Mouse (Mus musculus) liver, embryonic 11.5 days (tissue): ENCODE measurements at regions not wholly inside any gene's neighbourhood (a gene's known extent, or its start where the extent isn't known, plus 50 kb on each side); places are given as distances from the start of the nearest gene placed in this dataset.

Source experiments
- ATAC-seq: fragments of 200-750 bp; cut with Nextera tagmentation; replicated peaks from 2 replicates; pipeline ENCODE4 v1.8.0; 2017; ENCODE audit warnings: moderate number of reproducible peaks, mild to moderate bottlenecking, moderate TSS enrichment, moderate library complexity; ENCODE audit not compliant: low FRiP score
- DNase-seq: peaks from one replicate; pipeline ENCODE4 v3.0.0-alpha.2; 2017; ENCODE audit warnings: low spot score
- H3K27ac ChIP-seq: fragments of 300-500 bp; sonication (generic); 2 replicates; pipeline ENCODE4 v1.5.1; 2014; ENCODE audit warnings: mild to moderate bottlenecking, low read depth, low read length, control low read depth
- H3K27me3 ChIP-seq: fragments of 300-500 bp; sonication (generic); replicated peaks from 2 replicates; pipeline ENCODE4 v1.6.1; 2014; ENCODE audit warnings: low read length, mixed read lengths; ENCODE audit not compliant: control insufficient read depth, insufficient read depth
- H3K36me3 ChIP-seq: fragments of 300-500 bp; sonication (generic); 2 replicates; pipeline ENCODE4 v1.6.1; 2014; ENCODE audit warnings: mild to moderate bottlenecking, low read length, moderate library complexity, mixed read lengths; ENCODE audit not compliant: control insufficient read depth, insufficient read depth
- H3K4me1 ChIP-seq: fragments of 300-500 bp; sonication (generic); replicated peaks from 2 replicates; pipeline ENCODE4 v1.6.1; 2014; ENCODE audit warnings: low read length, mixed read lengths; ENCODE audit not compliant: control insufficient read depth, insufficient read depth
- H3K4me2 ChIP-seq: fragments of 300-500 bp; sonication (generic); 2 replicates; pipeline ENCODE4 v1.6.1; 2014; ENCODE audit warnings: mild to moderate bottlenecking, control low read depth, moderate library complexity
- H3K4me3 ChIP-seq: fragments of 300-500 bp; sonication (generic); 2 replicates; pipeline ENCODE4 v1.5.1; 2014; ENCODE audit warnings: low read depth, low read length, control low read depth
- H3K9ac ChIP-seq: fragments of 300-500 bp; sonication (generic); 2 replicates; pipeline ENCODE4 v1.6.1; 2014; ENCODE audit warnings: low read depth, low read length, control low read depth
- H3K9me3 ChIP-seq: fragments of 300-500 bp; sonication (generic); 2 replicates; pipeline ENCODE4 v1.6.1; 2016; ENCODE audit warnings: low read length, inconsistent platforms, mixed read lengths; ENCODE audit not compliant: control insufficient read depth
- WGBS: fragments of 180-500 bp; shearing (Covaris S2); extraction: QIAGEN DNeasy Blood & Tissue Kit; methylation state at CpG from one replicate; pipeline ENCODE4 v1.1.7; 2014; 5-methylcytosine and 5-hydroxymethylcytosine counted together

- Histone ChIP-seq H3K4me2 (no peak overlapping the region), H3K9me3 (no peaks in the 10 kb centered on the region), H3K27ac (no peak overlapping the region), H3K36me3 (no peaks in the 10 kb centered on the region), H3K27me3 (no peaks in the 10 kb centered on the region), H3K4me1 (0 out of 2 replicates have a peak, but pooled peaks cover 3% of the 10 kb centered on the region), H3K4me3 (no peak overlapping the region), H3K9ac (no peak overlapping the region)
- WGBS: 71% methylated on average over 4 of the region's 4 CpGs
- no peak for DNase-seq
- ATAC-seq: no peak
Measured at GRCm38 (mm10) chr6:50980311-50980710, 326.1 kb upstream of the Npvf start.

- Histone ChIP-seq H3K4me2 (no peak overlapping the region), H3K4me1 (0 out of 2 replicates have a peak, but pooled peaks cover 3% of the 10 kb centered on the region), H3K36me3 (no peaks in the 10 kb centered on the region), H3K27me3 (no peaks in the 10 kb centered on the region), H3K9ac (no peak overlapping the region), H3K27ac (no peak overlapping the region), H3K4me3 (no peak overlapping the region), H3K9me3 (no peaks in the 10 kb centered on the region)
- 57% methylated on average over 7 of the region's 7 CpGs for WGBS
- DNase-seq (no peak), ATAC-seq (no peak)
Measured at GRCm38 (mm10) chr6:50981702-50982309, 327.6 kb upstream of the Npvf start.

- Histone ChIP-seq H3K27me3 (no peaks in the 10 kb centered on the region), H3K4me2 (no peak overlapping the region), H3K4me1 (0 out of 2 replicates have a peak, but pooled peaks cover under 1% of the 10 kb centered on the region), H3K27ac (no peak overlapping the region), H3K4me3 (no peak overlapping the region), H3K36me3 (no peaks in the 10 kb centered on the region), H3K9me3 (no peaks in the 10 kb centered on the region), H3K9ac (no peak overlapping the region)
- no peak for ATAC-seq
- 58% methylated on average over 4 of the region's 4 CpGs for WGBS
- DNase-seq: no peak
Measured at GRCm38 (mm10) chr6:50982856-50983255, 328.6 kb upstream of the Npvf start.

- DNase-seq (no peak), ATAC-seq (no peak)
- H3K27ac ChIP-seq: no peak overlapping the region
- no peaks in the 10 kb centered on the region for H3K4me1 ChIP-seq
- H3K4me3 ChIP-seq: no peak overlapping the region
- no peaks in the 10 kb centered on the region for H3K27me3 ChIP-seq
- 51% methylated on average over 8 of the region's 8 CpGs for WGBS
- no peak overlapping the region for H3K4me2 ChIP-seq
- no peaks in the 10 kb centered on the region for H3K9me3 ChIP-seq
- no peak overlapping the region for H3K9ac ChIP-seq
- no peaks in the 10 kb centered on the region for H3K36me3 ChIP-seq
Measured at GRCm38 (mm10) chr6:50983511-50984099, 329.4 kb upstream of the Npvf start.

GRCm38 (mm10) chr6:50984157-50984905 is 330.1 kb upstream of the Npvf start:
- 64% methylated on average over 11 of the region's 11 CpGs for WGBS
- Histone ChIP-seq H3K27me3 (no peaks in the 10 kb centered on the region), H3K4me1 (no peaks in the 10 kb centered on the region), H3K27ac (no peak overlapping the region), H3K36me3 (no peaks in the 10 kb centered on the region), H3K4me3 (no peak overlapping the region), H3K9me3 (no peaks in the 10 kb centered on the region), H3K4me2 (no peak overlapping the region), H3K9ac (no peak overlapping the region)
- ATAC-seq (no peak), DNase-seq (no peak)

GRCm38 (mm10) chr6:50986270-50986924 is 332.2 kb upstream of the Npvf start:
- WGBS: 77% methylated on average over 9 of the region's 9 CpGs
- Histone ChIP-seq H3K4me2 (no peak overlapping the region), H3K4me3 (no peak overlapping the region), H3K9ac (no peak overlapping the region), H3K4me1 (no peaks in the 10 kb centered on the region), H3K9me3 (no peaks in the 10 kb centered on the region), H3K27me3 (no peaks in the 10 kb centered on the region), H3K36me3 (no peaks in the 10 kb centered on the region), H3K27ac (no peak overlapping the region)
- ATAC-seq (no peak), DNase-seq (no peak)

GRCm38 (mm10) chr6:50988561-50988960 is 334.3 kb upstream of the Npvf start:
- Histone ChIP-seq H3K9me3 (no peaks in the 10 kb centered on the region), H3K27ac (no peak overlapping the region), H3K4me2 (no peak overlapping the region), H3K36me3 (no peaks in the 10 kb centered on the region), H3K4me3 (no peak overlapping the region), H3K27me3 (no peaks in the 10 kb centered on the region), H3K9ac (no peak overlapping the region), H3K4me1 (no peaks in the 10 kb centered on the region)
- WGBS: 67% methylated on average over 3 of the region's 3 CpGs
- DNase-seq (peak; percentile 21), ATAC-seq (no peak)

- Histone ChIP-seq H3K4me2 (no peak overlapping the region), H3K27me3 (no peaks in the 10 kb centered on the region), H3K27ac (no peak overlapping the region), H3K4me3 (no peak overlapping the region), H3K9me3 (no peaks in the 10 kb centered on the region), H3K4me1 (no peaks in the 10 kb centered on the region), H3K36me3 (no peaks in the 10 kb centered on the region), H3K9ac (no peak overlapping the region)
- no peak for DNase-seq
- 73% methylated on average over 8 of the region's 8 CpGs for whole genome bisulfite sequencing
- ATAC-seq: no peak
Measured at GRCm38 (mm10) chr6:50991528-50992125, 337.4 kb upstream of the Npvf start.
